Mouse (Mus musculus) right cerebral cortex, postnatal 25 days (tissue): ENCODE data around the gene Myoc.
"Not testable (repeated sequence)": the region's sequence is repeated elsewhere in the genome, so short reads cannot be mapped to it uniquely, and the experiment has no call there.

ENCODE experiments used
- DNase-seq: peaks from one replicate; pipeline ENCODE4 v3.0.0; 2022

Gene Myoc

GRCm38 (mm10) chr1:162639051-162639750, at the start of gene Myoc:
Gene Myoc (plus strand): TSS chr1:162639155.
- no peak for DNase-seq

- DNase-seq, result no peak
These were observed 49.5 kb upstream of the Myoc start for GRCm38 (mm10) chr1:162589443-162589842.

GRCm38 (mm10) chr1:162590415-162590997, 48.4 kb upstream of the Myoc start:
- no peak for DNase-seq

- no peak for DNase-seq
These were observed 41.4 kb upstream of the Myoc start for GRCm38 (mm10) chr1:162597379-162598102.

GRCm38 (mm10) chr1:162599617-162600016, 39.3 kb upstream of the Myoc start:
- DNase-seq, result no peak

GRCm38 (mm10) chr1:162601288-162601687, 37.7 kb upstream of the Myoc start:
- no peak for DNase-seq

GRCm38 (mm10) chr1:162608127-162608526, 30.8 kb upstream of the Myoc start:
- DNase-seq, result no peak

GRCm38 (mm10) chr1:162609633-162610250, 29.2 kb upstream of the Myoc start:
- no peak for DNase-seq

- no peak for DNase-seq
These were observed 27.8 kb upstream of the Myoc start for GRCm38 (mm10) chr1:162611191-162611590.

- DNase-seq, result no peak
These were observed 23.4 kb upstream of the Myoc start for GRCm38 (mm10) chr1:162615511-162615910.

GRCm38 (mm10) chr1:162620487-162620886, 18.5 kb upstream of the Myoc start:
- DNase-seq, result no peak

GRCm38 (mm10) chr1:162623895-162624294, 15.1 kb upstream of the Myoc start:
- DNase-seq, result no peak

GRCm38 (mm10) chr1:162625229-162625628, 13.7 kb upstream of the Myoc start:
- DNase-seq, result no peak

GRCm38 (mm10) chr1:162627821-162628220, 11.1 kb upstream of the Myoc start:
- DNase-seq, result not testable (repeated sequence)

- not testable (repeated sequence) for DNase-seq
These were observed 10.6 kb upstream of the Myoc start for GRCm38 (mm10) chr1:162628326-162628725.

GRCm38 (mm10) chr1:162635291-162635931, 3.5 kb upstream of the Myoc start:
- not testable (repeated sequence) for DNase-seq

- DNase-seq, result no peak
These were observed 2.4 kb upstream of the Myoc start for GRCm38 (mm10) chr1:162636516-162636915.

GRCm38 (mm10) chr1:162638535-162638934, 420 bp upstream of the Myoc start:
- DNase-seq, result no peak

GRCm38 (mm10) chr1:162639861-162640260, 906 bp downstream of the Myoc start:
- DNase-seq, result no peak

- no peak for DNase-seq
These were observed 3.6 kb downstream of the Myoc start for GRCm38 (mm10) chr1:162642591-162642990.

GRCm38 (mm10) chr1:162643752-162644151, 4.8 kb downstream of the Myoc start:
- DNase-seq, result peak; percentile 57

GRCm38 (mm10) chr1:162646083-162646686, 7.2 kb downstream of the Myoc start:
- no peak for DNase-seq

- DNase-seq, result no peak
These were observed 9.5 kb downstream of the Myoc start for GRCm38 (mm10) chr1:162648416-162648815.
